Mouse (Mus musculus): ENCODE results near the gene Hk1.

DNA sequence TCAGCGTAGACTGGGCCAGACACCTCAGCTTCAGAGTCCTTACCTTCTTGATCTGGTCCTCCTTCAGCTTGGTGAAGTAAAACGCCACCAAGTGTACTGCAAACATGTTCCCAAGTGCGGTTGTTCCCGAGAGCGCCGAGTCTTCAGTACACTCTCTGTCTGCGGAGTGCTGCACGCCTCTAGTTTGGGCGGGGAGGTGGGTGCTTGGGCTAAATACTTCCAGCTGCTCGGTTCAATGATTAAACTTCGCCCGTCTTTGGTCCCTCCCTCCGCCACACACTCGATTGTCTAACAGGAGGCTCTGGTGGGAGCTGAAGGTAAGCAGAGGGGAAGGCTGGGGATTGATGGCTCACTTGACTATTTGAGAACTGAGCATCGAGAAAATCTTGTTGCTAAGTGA, 42.5 kb upstream of the Hk1 start, which contains the start of gene Hkdc1:
- no peak for TF ChIP-seq CTCF (IDR thresholded peaks at IDR 0.05; ENCODE audit: low read depth, low read length)
- TF ChIP-seq POLR2A (IDR thresholded peaks at IDR 0.05; ENCODE audit: borderline replicate concordance, low read depth, low read length) = no peak

All from bone marrow macrophage, adult 2 months (primary cell).